Mouse (Mus musculus): ENCODE data around the gene Dtd2. TPM values are rescaled to one million over a fixed set of nuclear protein-coding genes. Genes with fewer than 3 reads are reported as not detected.

The Dtd2 gene
- total and polyA plus RNA-seq, 3 experiments: 15.5 to 22.4 TPM; not detected in 1

DNA sequence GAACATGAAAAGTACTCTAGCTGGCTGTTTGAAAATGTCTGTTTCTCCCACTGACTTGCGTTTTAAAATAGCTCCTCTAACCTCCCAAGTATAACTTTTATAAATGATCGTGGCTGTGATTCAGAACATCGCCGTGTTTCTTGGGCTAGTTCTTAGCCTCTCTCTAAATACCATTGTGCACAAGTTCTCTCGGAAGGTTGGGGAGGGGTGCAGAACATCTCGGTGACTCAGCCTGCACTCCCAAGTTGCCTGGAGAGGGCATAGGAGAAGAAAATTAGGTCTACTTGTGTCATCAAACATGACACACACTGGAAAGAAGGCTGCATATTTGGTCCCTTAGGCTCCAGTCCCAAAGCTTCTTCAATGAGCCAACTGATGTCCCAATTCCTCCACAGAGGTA, 26.0 kb upstream of the Dtd2 start:
- no peak for DNase-seq (ENCODE audit: low read depth, low spot score)
- H3K4me3 ChIP-seq (ENCODE audit: control insufficient read depth in 1 of 2, insufficient read depth in 1 of 2, low read depth in 2 of 2, low read length in 2 of 2): no peak overlapping the region
- H3K27ac ChIP-seq (ENCODE audit: control insufficient read depth, low read depth, low read length): no peak overlapping the region
- no peaks in the 10 kb centered on the region for H3K4me1 ChIP-seq (ENCODE audit: control insufficient read depth in 1 of 2, insufficient read depth in 2 of 2, low read length in 2 of 2)
- no peaks in the 10 kb centered on the region for H3K79me2 ChIP-seq (ENCODE audit: control insufficient read depth, insufficient read depth, low read length, poor library complexity)
- no peaks in the 10 kb centered on the region for H3K36me3 ChIP-seq (ENCODE audit: control insufficient read depth in 1 of 2, insufficient read depth in 2 of 2, low read length in 2 of 2)
- TF ChIP-seq MYC (IDR thresholded peaks at IDR 0.05; ENCODE audit: low read depth, low read length) (no peak), NELFE (IDR thresholded peaks at IDR 0.05; ENCODE audit: low read depth, low read length) (no peak), ELF1 (IDR thresholded peaks at IDR 0.05; ENCODE audit: low read depth, low read length) (no peak), USF1 (IDR thresholded peaks at IDR 0.05; ENCODE audit: low read depth, low read length) (no peak), E2F4 (IDR thresholded peaks at IDR 0.05; ENCODE audit: borderline replicate concordance, low read depth, low read length) (no peak), CTCF (IDR thresholded peaks at IDR 0.05 in 2 of 3, conservative IDR thresholded peaks at IDR 0.05 in 1 of 3; ENCODE audit: control insufficient read depth in 1 of 3, insufficient read depth in 1 of 3, low read depth in 2 of 3, low read length in 3 of 3, poor library complexity in 1 of 3, severe bottlenecking in 1 of 3) (no peak), POLR2AphosphoS5 (IDR thresholded peaks at IDR 0.05; ENCODE audit: borderline replicate concordance, low read depth, low read length) (no peak), ETS1 (IDR thresholded peaks at IDR 0.05; ENCODE audit: low read depth, low read length) (no peak), JUND (IDR thresholded peaks at IDR 0.05; ENCODE audit: low read depth, low read length) (no peak)
- no peaks in the 10 kb centered on the region for H3K9me3 ChIP-seq (replicated peaks; ENCODE audit: insufficient read depth, low read length)
- H3K9ac ChIP-seq (ENCODE audit: control insufficient read depth, low read depth, low read length, poor library complexity, severe bottlenecking): no peak overlapping the region
- H3K27me3 ChIP-seq (ENCODE audit: control insufficient read depth in 1 of 2, insufficient read depth in 2 of 2, low read length in 2 of 2): peaks cover 0 to 2% of the 10 kb centered on the region in 2 experiments; a peak in 2 of 4 replicates

DNA sequence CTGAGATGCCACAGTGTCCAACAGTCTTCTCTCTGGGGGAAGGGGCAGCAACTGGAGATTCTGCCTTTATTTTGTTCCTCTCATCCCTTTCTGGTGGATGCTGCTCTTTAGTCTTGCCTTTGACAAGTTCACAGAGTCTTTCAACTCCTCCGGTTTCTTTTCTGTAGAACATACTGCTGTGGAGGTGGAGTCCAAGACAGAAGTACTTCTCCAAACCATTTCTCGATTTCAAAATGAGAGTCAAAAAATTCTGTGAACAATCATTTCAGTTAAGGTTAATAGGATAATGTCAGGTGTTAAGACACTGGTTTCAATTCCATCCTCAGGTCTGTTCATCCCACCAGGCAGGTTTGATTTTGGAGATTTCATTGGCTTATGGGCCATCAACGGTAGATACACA, 21.7 kb upstream of the Dtd2 start, which contains the start of gene Gpr33:
Gpr33 (minus strand) TSS at position 101 of the 400 bp plus-strand sequence.
- no peaks in the 10 kb centered on the region for H3K9me3 ChIP-seq (replicated peaks; ENCODE audit: insufficient read depth, low read length)
- no peaks in the 10 kb centered on the region for H3K4me1 ChIP-seq (ENCODE audit: control insufficient read depth in 1 of 2, insufficient read depth in 2 of 2, low read length in 2 of 2)
- H3K9ac ChIP-seq (ENCODE audit: control insufficient read depth, low read depth, low read length, poor library complexity, severe bottlenecking): no peak within 1 kb of the TSS
- no peaks in the 10 kb centered on the region for H3K79me2 ChIP-seq (ENCODE audit: control insufficient read depth, insufficient read depth, low read length, poor library complexity)
- peaks cover 0 to 3% of the 10 kb centered on the region in 2 experiments for H3K27me3 ChIP-seq (ENCODE audit: control insufficient read depth in 1 of 2, insufficient read depth in 2 of 2, low read length in 2 of 2)
- no peak for DNase-seq (ENCODE audit: low read depth, low spot score)
- TF ChIP-seq UBTF (IDR thresholded peaks at IDR 0.05; ENCODE audit: borderline replicate concordance, insufficient read depth, low read depth, low read length) (no peak), CHD2 (IDR thresholded peaks at IDR 0.05; ENCODE audit: low read length) (no peak), POLR2AphosphoS2 (IDR thresholded peaks at IDR 0.05; ENCODE audit: low read length) (no peak), TAL1 (IDR thresholded peaks at IDR 0.05; ENCODE audit: low read length) (no peak), GABPA (IDR thresholded peaks at IDR 0.05; ENCODE audit: low read depth, low read length) (no peak), KAT2A (conservative IDR thresholded peaks at IDR 0.05; ENCODE audit: low read depth, low read length) (no peak), POLR2A (IDR thresholded peaks at IDR 0.05; ENCODE audit: control insufficient read depth in 1 of 2, insufficient read depth in 1 of 2, low read depth in 1 of 2, low read length in 2 of 2, poor library complexity in 1 of 2) (no peak), CHD1 (IDR thresholded peaks at IDR 0.05; ENCODE audit: low read depth, low read length) (no peak)
- no peak within 1 kb of the TSS for H3K4me3 ChIP-seq (ENCODE audit: control insufficient read depth in 1 of 2, insufficient read depth in 1 of 2, low read depth in 2 of 2, low read length in 2 of 2)
- H3K27ac ChIP-seq (ENCODE audit: control insufficient read depth, low read depth, low read length): no peak within 1 kb of the TSS
- H3K36me3 ChIP-seq (ENCODE audit: control insufficient read depth in 1 of 2, insufficient read depth in 2 of 2, low read length in 2 of 2): no peaks in the 10 kb centered on the region

Measured in MEL (cell line).